Mouse (Mus musculus) ES-Bruce4 (cell line): ENCODE measurements at regions not wholly inside any gene's neighbourhood (a gene's known extent, or its start where the extent isn't known, plus 50 kb on each side); places are given as distances from the start of the nearest gene placed in this dataset.

Source experiments
- EP300 ChIP-seq: IDR thresholded peaks from 2 replicates; pipeline ENCODE4 v1.6.1; 2011; ENCODE audit warnings: low read depth, low read length; ENCODE audit not compliant: insufficient read depth
- POLR2A ChIP-seq: IDR thresholded peaks from one replicate; pipeline ENCODE4 v1.8.1; 2011; ENCODE audit warnings: low read length; ENCODE audit not compliant: insufficient read depth

DNA sequence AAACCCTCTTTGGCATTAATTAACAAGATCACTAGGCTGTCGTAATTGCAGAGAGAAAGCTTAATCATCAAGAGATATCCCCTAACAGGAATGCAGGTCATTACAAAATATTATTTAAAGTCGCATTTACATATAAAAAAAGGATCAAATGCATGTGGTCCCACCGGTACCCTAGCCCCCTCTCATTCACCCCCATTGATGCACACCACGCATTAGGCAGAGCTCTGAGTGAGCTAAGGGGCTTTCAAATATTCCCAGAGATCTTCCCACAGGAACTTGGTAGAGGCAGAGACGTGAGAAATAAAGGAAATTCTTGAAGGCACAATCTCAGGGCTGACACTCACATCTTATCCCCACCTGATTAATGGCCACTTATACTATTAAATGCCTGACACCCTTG is 343.8 kb upstream of the Dynlrb2 start:
- TF ChIP-seq EP300 = no peak
- TF ChIP-seq POLR2A = no peak
